In the genomic region with DNA sequence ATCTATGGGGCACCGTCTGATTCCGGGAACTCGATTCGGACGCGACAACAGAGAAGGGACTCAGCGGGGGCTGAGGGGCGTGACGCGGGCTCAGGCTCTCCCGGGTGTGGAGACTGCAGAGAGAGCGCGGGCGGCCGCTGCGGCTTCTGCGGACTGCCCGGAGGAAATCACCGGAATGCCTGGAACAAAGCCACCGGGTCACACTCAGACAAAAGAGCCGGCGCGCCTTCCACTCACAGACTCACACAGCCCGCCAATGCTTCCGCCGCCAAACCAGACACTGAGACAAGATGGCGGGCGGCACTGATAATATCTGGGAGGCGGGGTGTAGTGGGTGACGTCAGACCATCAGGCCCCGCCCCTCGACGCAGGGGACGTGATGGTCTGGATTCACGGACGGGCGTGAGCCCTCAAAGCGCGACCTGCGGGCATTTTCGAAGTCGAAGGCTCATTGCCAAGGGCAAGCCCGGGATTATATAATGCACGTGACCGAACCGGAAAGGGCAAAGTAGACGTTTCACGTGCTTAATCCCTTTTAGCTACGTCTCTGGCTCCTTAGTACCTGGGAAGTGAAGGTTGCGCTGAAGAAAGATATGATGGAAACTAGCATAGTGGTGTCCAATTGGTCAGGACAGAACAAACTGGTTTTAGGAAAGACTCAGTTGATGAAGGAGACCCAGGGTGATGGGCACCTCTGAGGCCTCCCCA, we compare ENCODE assay signal across 7 mouse cellular contexts. TPM values are rescaled to one million over a fixed set of nuclear protein-coding genes. Genes with fewer than 3 reads are reported as not detected.
DNase-seq lines count a peak whose midpoint lies in the region; ATAC-seq lines count a peak whose summit lies in the region.

A gene (minus strand): TSS at position 281 of the 708 bp plus-strand sequence.

- H3K4me2 ChIP-seq in midbrain, embryonic 13.5 days (replicated peaks), result peak within 1 kb of the TSS; percentile 88

- DNase-seq in adrenal gland, postnatal 10 days, result peak; percentile 96
- DNase-seq in embryonic facial prominence, embryonic 10.5 days (ENCODE audit: low spot score), result peak; percentile 95
- peak; percentile 95 for DNase-seq in kidney, adult 11 months
- DNase-seq in limb, embryonic 10.5 days (ENCODE audit: low spot score), result peak; percentile 97
- peak; percentile 88 for DNase-seq in spleen, adult 12 weeks (ENCODE audit: low spot score)

- peaks cover 30% of the 10 kb centered on the region for H3K4me1 ChIP-seq in embryonic facial prominence, embryonic 10.5 days
- H3K4me1 ChIP-seq in limb, embryonic 10.5 days, result peaks cover 20% of the 10 kb centered on the region
- H3K4me1 ChIP-seq in midbrain, embryonic 13.5 days (replicated peaks), result peaks cover 38% of the 10 kb centered on the region

- peaks cover 28% of the 10 kb centered on the region for H3K36me3 ChIP-seq in embryonic facial prominence, embryonic 10.5 days (replicated peaks)
- peaks cover 27% of the 10 kb centered on the region for H3K36me3 ChIP-seq in limb, embryonic 10.5 days
- H3K36me3 ChIP-seq in midbrain, embryonic 13.5 days, result peaks cover 14% of the 10 kb centered on the region

- H3K27ac ChIP-seq in embryonic facial prominence, embryonic 10.5 days (replicated peaks), result peak within 1 kb of the TSS; percentile 99
- H3K27ac ChIP-seq in limb, embryonic 10.5 days, result peak within 1 kb of the TSS; percentile 96
- peak within 1 kb of the TSS; percentile 98 for H3K27ac ChIP-seq in midbrain, embryonic 13.5 days

- H3K9ac ChIP-seq in midbrain, embryonic 13.5 days (replicated peaks), result peak within 1 kb of the TSS; percentile 98

- H3K4me3 ChIP-seq in embryonic facial prominence, embryonic 10.5 days, result peak within 1 kb of the TSS; percentile 98
- peak within 1 kb of the TSS; percentile 92 for H3K4me3 ChIP-seq in limb, embryonic 10.5 days
- H3K4me3 ChIP-seq in midbrain, embryonic 13.5 days (replicated peaks), result peak within 1 kb of the TSS; percentile 94

- WGBS in embryonic facial prominence, embryonic 10.5 days, result 2% methylated on average over 50 of the region's 50 CpGs
- WGBS in limb, embryonic 10.5 days, result 2% methylated on average over 50 of the region's 50 CpGs
- 2% methylated on average over 50 of the region's 50 CpGs for WGBS in midbrain, embryonic 13.5 days

- peak; percentile 87 for ATAC-seq in granulocyte monocyte progenitor cell, adult 5-6 weeks (replicated peaks; ENCODE audit: poor library complexity, severe bottlenecking)
- ATAC-seq in midbrain, embryonic 13.5 days, result peak; percentile 92

- H3K9me3 ChIP-seq in embryonic facial prominence, embryonic 10.5 days, result no peaks in the 10 kb centered on the region
- no peaks in the 10 kb centered on the region for H3K9me3 ChIP-seq in limb, embryonic 10.5 days (replicated peaks)
- H3K9me3 ChIP-seq in midbrain, embryonic 13.5 days, result no peaks in the 10 kb centered on the region

- peaks cover 9% of the 10 kb centered on the region for H3K27me3 ChIP-seq in embryonic facial prominence, embryonic 10.5 days (replicated peaks; ENCODE audit: low read depth, poor library complexity, severe bottlenecking)
- H3K27me3 ChIP-seq in limb, embryonic 10.5 days (ENCODE audit: low read depth, poor library complexity, severe bottlenecking), result no peaks in the 10 kb centered on the region
- no peaks in the 10 kb centered on the region for H3K27me3 ChIP-seq in midbrain, embryonic 13.5 days

RNA-seq across cellular contexts. Expression of the gene that starts here (rescaled TPM):
- 10 to 100 TPM; 50.3 to 68.1 TPM for total RNA-seq in adrenal gland, postnatal 10 days (2021)
- polyA plus RNA-seq in embryonic facial prominence, embryonic 10.5 days (2016; fragmentation: Nextera tagmentation; extraction: Ambion mirVana), result 270 and 301 TPM in 2 replicates
- 123 and 152 TPM in 2 replicates for total RNA-seq in granulocyte monocyte progenitor cell, adult 5-6 weeks (2014; fragmentation: Nextera tagmentation)
- 153 and 170 TPM in 2 replicates for total RNA-seq in granulocyte monocyte progenitor cell, adult 5-6 weeks (2017)
- polyA plus RNA-seq in limb, embryonic 10.5 days (2016; fragmentation: Nextera tagmentation; extraction: Ambion mirVana), result 196 and 306 TPM in 2 replicates
- 517 and 614 TPM in 2 replicates for polyA plus RNA-seq in midbrain, embryonic 13.5 days (2015; fragmentation: Nextera tagmentation; extraction: Ambion mirVana)

Comparison
In these comparisons a context has a peak if more than half of its experiments do, and no peak if none do; other contexts are left out.
1. Peak in every context shown above with its lines: DNase-seq, ATAC-seq, H3K4me3 ChIP-seq and H3K27ac ChIP-seq.